Mouse (Mus musculus) kidney, postnatal 0 days (tissue): ENCODE measurements at regions not wholly inside any gene's neighbourhood (a gene's known extent, or its start where the extent isn't known, plus 50 kb on each side); places are given as distances from the start of the nearest gene placed in this dataset.

Source experiments
- ATAC-seq: fragments of 200-750 bp; cut with Nextera tagmentation; replicated peaks from 2 replicates; pipeline ENCODE4 v1.8.0; 2017; ENCODE audit warnings: low read depth, moderate number of reproducible peaks, moderate TSS enrichment, moderate library complexity; ENCODE audit not compliant: low FRiP score
- DNase-seq: peaks from one replicate; pipeline ENCODE4 v3.0.0-alpha.2; 2016; ENCODE audit warnings: low spot score
- H3K27ac ChIP-seq: fragments of 300-500 bp; sonication (generic); 2 replicates; pipeline ENCODE4 v1.5.1; 2014; ENCODE audit warnings: mild to moderate bottlenecking
- H3K27me3 ChIP-seq: fragments of 300-500 bp; sonication (generic); 2 replicates; pipeline ENCODE4 v1.6.1; 2014; ENCODE audit warnings: low read length, mixed read lengths; ENCODE audit not compliant: insufficient read depth
- H3K36me3 ChIP-seq: fragments of 300-500 bp; sonication (generic); 2 replicates; pipeline ENCODE4 v1.6.1; 2014; ENCODE audit warnings: low read length, mixed read lengths; ENCODE audit not compliant: insufficient read depth
- H3K4me1 ChIP-seq: fragments of 300-500 bp; sonication (generic); replicated peaks from 2 replicates; pipeline ENCODE4 v1.6.1; 2014; ENCODE audit warnings: antibody characterized with exemption, low read length, mixed read lengths; ENCODE audit not compliant: insufficient read depth
- H3K4me2 ChIP-seq: fragments of 300-500 bp; sonication (generic); 2 replicates; pipeline ENCODE4 v1.6.1; 2014; ENCODE audit warnings: mild to moderate bottlenecking, low read length, moderate library complexity, mixed read lengths
- H3K4me3 ChIP-seq: fragments of 300-500 bp; sonication (generic); replicated peaks from 2 replicates; pipeline ENCODE4 v1.5.1; 2014; ENCODE audit warnings: low read depth, low read length
- H3K9ac ChIP-seq: fragments of 300-500 bp; sonication (generic); 2 replicates; pipeline ENCODE4 v1.6.1; 2014; ENCODE audit warnings: low read depth, low read length
- H3K9me3 ChIP-seq: fragments of 300-500 bp; sonication (generic); replicated peaks from 2 replicates; pipeline ENCODE4 v1.6.1; 2016; ENCODE audit warnings: low read length, inconsistent platforms, mixed read lengths
- CTCF ChIP-seq: IDR thresholded peaks from 2 replicates; pipeline ENCODE4 v1.5.1; 2016; ENCODE audit warnings: antibody characterized with exemption, low read depth, mild to moderate bottlenecking, moderate library complexity
- WGBS: fragments of 180-500 bp; shearing (Covaris S2); extraction: QIAGEN DNeasy Blood & Tissue Kit; methylation state at CpG from one replicate; pipeline ENCODE4 v1.1.7; 2014; 5-methylcytosine and 5-hydroxymethylcytosine counted together

DNA sequence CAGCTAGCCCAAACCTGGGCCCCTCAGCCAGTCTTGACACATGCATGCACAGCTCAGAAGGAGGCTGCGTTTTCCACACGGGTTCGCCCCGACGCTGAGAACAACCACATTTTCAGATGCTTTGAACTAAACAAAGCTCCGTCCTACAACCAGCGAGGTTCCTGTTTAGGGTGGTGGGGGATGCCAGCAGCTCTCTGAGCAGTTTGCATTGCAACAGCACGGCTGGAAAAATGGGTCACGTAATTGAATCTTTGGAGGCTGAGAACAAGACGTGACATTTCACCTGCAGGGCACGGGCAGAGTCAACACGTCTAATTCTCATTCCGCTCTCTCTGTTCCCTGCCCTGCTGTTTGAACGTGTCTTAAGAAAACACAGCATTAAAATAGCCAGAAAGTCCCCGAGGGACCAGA is 119.2 kb downstream of the Syk start:
- H3K4me2 ChIP-seq: 0 out of 2 replicates have a peak overlapping the region, but pooled peaks have one; percentile 27
- 11% methylated on average over 15 of the region's 15 CpGs for WGBS
- H3K9me3 ChIP-seq: no peaks in the 10 kb centered on the region
- no peak for ATAC-seq
- no peak overlapping the region for H3K4me3 ChIP-seq
- no peaks in the 10 kb centered on the region for H3K27me3 ChIP-seq
- no peak for TF ChIP-seq CTCF
- H3K27ac ChIP-seq: no peak overlapping the region
- no peaks in the 10 kb centered on the region for H3K4me1 ChIP-seq
- H3K36me3 ChIP-seq: no peaks in the 10 kb centered on the region
- no peak overlapping the region for H3K9ac ChIP-seq
- peak; percentile 23 for DNase-seq

DNA sequence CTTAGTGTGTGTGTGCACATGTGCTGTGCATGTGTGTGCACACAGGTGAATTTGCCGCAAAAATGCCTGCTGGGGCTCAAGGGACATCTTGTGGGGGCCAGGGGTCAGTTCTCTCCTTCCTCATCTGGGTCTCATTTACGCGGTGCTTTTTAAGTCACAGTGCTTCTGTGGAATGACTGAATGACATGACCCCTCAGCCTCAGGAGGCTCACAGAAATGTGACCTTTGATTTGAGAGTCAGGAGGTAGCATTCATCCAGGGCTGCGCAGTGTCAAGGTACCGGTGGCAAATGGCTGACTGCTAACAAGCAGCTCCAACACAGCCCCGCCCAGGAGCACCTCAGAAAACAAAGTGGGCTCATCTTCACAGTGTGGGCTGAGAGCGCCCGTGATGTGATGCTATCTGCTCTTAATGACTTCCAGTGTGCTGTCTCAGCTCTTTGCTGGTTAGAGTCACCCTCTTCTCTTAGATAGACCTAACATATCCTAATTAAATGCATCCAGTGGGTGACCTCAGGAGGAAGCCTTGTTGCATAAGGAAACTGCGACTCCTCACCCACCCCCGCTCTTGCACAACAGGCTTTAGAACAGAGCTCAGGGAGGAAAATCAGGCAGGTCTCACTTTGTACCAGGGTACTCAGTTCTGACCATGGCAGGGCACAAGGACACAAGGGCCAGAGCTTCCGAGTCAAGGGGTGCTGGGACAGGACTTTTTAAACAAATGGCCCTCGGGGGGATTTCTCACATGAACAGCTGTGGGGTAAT is 120.6 kb downstream of the Syk start:
- WGBS: 57% methylated on average over 12 of the region's 12 CpGs
- Histone ChIP-seq H3K4me3 (no peak overlapping the region), H3K9me3 (no peaks in the 10 kb centered on the region), H3K27ac (no peak overlapping the region), H3K4me1 (no peaks in the 10 kb centered on the region), H3K27me3 (no peaks in the 10 kb centered on the region), H3K9ac (no peak overlapping the region), H3K4me2 (no peak overlapping the region), H3K36me3 (no peaks in the 10 kb centered on the region)
- no peak for ATAC-seq
- no peak for TF ChIP-seq CTCF
- DNase-seq: no peak

DNA sequence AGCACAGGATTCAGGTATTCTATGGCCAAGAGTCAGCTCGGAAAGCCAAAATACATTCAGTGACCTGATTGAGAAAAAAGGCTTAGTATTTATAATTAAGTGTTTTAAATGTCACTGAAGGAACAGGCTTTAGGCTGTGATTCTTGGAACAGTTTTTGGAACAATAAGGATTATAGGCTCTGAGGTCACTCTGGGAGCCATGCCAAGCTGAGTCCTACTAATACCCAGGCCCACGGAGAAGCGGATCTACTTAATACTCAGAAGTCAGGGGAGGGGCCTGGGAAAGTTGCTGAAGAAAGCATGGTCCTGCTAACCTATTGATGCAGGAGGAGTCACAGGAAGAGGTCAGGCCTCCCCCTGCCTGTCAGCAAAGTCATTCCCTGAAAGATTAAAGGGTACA is 121.7 kb downstream of the Syk start:
- DNase-seq: peak; percentile 48
- no peak for ATAC-seq
- no peaks in the 10 kb centered on the region for H3K36me3 ChIP-seq
- no peak overlapping the region for H3K4me2 ChIP-seq
- no peak overlapping the region for H3K4me3 ChIP-seq
- H3K4me1 ChIP-seq: no peaks in the 10 kb centered on the region
- TF ChIP-seq CTCF: no peak
- H3K9ac ChIP-seq: no peak overlapping the region
- no peaks in the 10 kb centered on the region for H3K9me3 ChIP-seq
- no peak overlapping the region for H3K27ac ChIP-seq
- WGBS: 62% methylated on average over 3 of the region's 3 CpGs
- H3K27me3 ChIP-seq: no peaks in the 10 kb centered on the region

GRCm38 (mm10) chr13:52709580-52709979 is 126.6 kb downstream of the Syk start:
- DNase-seq: no peak
- Histone ChIP-seq H3K27ac (no peak overlapping the region), H3K36me3 (no peaks in the 10 kb centered on the region), H3K4me3 (no peak overlapping the region), H3K4me1 (no peaks in the 10 kb centered on the region), H3K9me3 (no peaks in the 10 kb centered on the region), H3K27me3 (no peaks in the 10 kb centered on the region), H3K4me2 (no peak overlapping the region), H3K9ac (no peak overlapping the region)
- 56% methylated on average over 5 of the region's 5 CpGs for WGBS
- ATAC-seq: no peak
- TF ChIP-seq CTCF: no peak

DNA sequence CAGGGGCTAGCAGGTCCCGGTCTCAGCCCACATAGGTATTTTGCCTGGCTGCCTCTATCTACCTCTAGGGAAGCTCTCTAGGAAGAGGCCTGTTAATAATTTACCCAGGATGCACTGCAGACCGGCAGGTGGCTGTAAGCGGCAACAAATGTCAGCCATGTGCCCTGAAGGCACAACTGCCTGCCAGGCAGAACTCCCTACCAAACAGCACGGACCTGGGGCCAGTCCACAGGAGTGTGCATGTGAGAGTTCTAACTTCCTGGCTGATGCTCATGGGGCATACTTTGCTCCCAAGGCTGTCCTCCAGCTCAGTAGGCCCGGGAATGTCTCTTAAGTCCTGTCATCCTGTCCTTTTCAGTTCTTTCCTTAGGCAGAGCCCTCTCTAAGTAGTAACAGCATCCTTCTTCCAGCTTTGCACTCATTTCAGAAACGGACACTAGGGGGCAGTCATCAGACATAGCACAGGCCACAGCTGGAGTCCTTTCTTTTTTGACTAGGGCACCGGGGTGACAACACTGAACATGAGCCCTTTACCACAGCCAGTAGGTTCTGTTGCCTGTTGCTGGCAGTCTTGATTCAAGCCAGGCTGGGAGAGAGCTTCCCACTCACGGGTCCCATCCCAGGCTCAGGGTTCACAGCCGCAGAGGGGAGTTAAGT is 128.9 kb downstream of the Syk start:
- Histone ChIP-seq H3K27me3 (no peaks in the 10 kb centered on the region), H3K4me3 (no peak overlapping the region), H3K4me1 (no peaks in the 10 kb centered on the region), H3K9me3 (no peaks in the 10 kb centered on the region), H3K9ac (no peak overlapping the region), H3K27ac (no peak overlapping the region), H3K4me2 (no peak overlapping the region), H3K36me3 (no peaks in the 10 kb centered on the region)
- peak; percentile 97 for TF ChIP-seq CTCF
- peak; percentile 94 for DNase-seq
- ATAC-seq: peak; percentile 53
- 24% methylated on average over 9 of the region's 9 CpGs for WGBS

GRCm38 (mm10) chr13:52721463-52721862 is 138.5 kb downstream of the Syk start:
- Histone ChIP-seq H3K4me2 (no peak overlapping the region), H3K36me3 (no peaks in the 10 kb centered on the region), H3K27ac (no peak overlapping the region), H3K4me3 (no peak overlapping the region), H3K9ac (no peak overlapping the region), H3K27me3 (no peaks in the 10 kb centered on the region), H3K4me1 (no peaks in the 10 kb centered on the region), H3K9me3 (no peaks in the 10 kb centered on the region)
- ATAC-seq (no peak), DNase-seq (no peak)
- WGBS: 87% methylated on average over 6 of the region's 6 CpGs
- TF ChIP-seq CTCF: no peak
